Mouse (Mus musculus): ENCODE measurements at regions not wholly inside any gene's neighbourhood (a gene's known extent, or its start where the extent isn't known, plus 50 kb on each side); places are given as distances from the start of the nearest gene placed in this dataset.
"Not testable (repeated sequence)": the region's sequence is repeated elsewhere in the genome, so short reads cannot be mapped to it uniquely, and the experiment has no call there.

- not testable (repeated sequence) for H3K27ac ChIP-seq; H3K27me3 ChIP-seq; H3K4me3 ChIP-seq; H3K36me3 ChIP-seq; H3K4me2 ChIP-seq; H3K4me1 ChIP-seq (replicated peaks); ATAC-seq (replicated peaks; ENCODE audit: insufficient number of reproducible peaks, insufficient read depth, low FRiP score, low read depth); H3K9me3 ChIP-seq (replicated peaks); H3K9ac ChIP-seq
- WGBS = 22% methylated on average over 2 of the region's 2 CpGs
These were observed 77.1 kb downstream of the Olfr721-ps1 start for GRCm38 (mm10) chr14:14478159-14478558.

- no peak overlapping the region for H3K9ac ChIP-seq
- WGBS = 54% methylated on average over 1 of the region's 1 CpGs
These were observed 80.7 kb downstream of the Olfr721-ps1 start for GRCm38 (mm10) chr14:14481840-14482239.

GRCm38 (mm10) chr14:14486356-14486755 lies 85.3 kb downstream of the Olfr721-ps1 start:
- Histone ChIP-seq H3K36me3 (no peaks in the 10 kb centered on the region), H3K4me3 (no peak overlapping the region), H3K9me3 (replicated peaks) (no peaks in the 10 kb centered on the region), H3K27ac (no peak overlapping the region), H3K4me2 (no peak overlapping the region), H3K27me3 (no peaks in the 10 kb centered on the region), H3K9ac (no peak overlapping the region), H3K4me1 (replicated peaks) (no peaks in the 10 kb centered on the region)
- 81% methylated on average over 1 of the region's 1 CpGs for WGBS
- ATAC-seq (replicated peaks; ENCODE audit: insufficient number of reproducible peaks, insufficient read depth, low FRiP score, low read depth) = no peak

More at GRCm38 (mm10) chr14:14481840-14482239, 80.7 kb downstream of the Olfr721-ps1 start:
- no peak for ATAC-seq (replicated peaks; ENCODE audit: insufficient number of reproducible peaks, insufficient read depth, low FRiP score, low read depth)
- Histone ChIP-seq H3K4me1 (replicated peaks) (no peaks in the 10 kb centered on the region), H3K27ac (no peak overlapping the region), H3K4me3 (no peak overlapping the region), H3K9me3 (replicated peaks) (no peaks in the 10 kb centered on the region), H3K4me2 (no peak overlapping the region), H3K27me3 (no peaks in the 10 kb centered on the region), H3K36me3 (no peaks in the 10 kb centered on the region)

- no peak for ATAC-seq (replicated peaks; ENCODE audit: insufficient number of reproducible peaks, insufficient read depth, low FRiP score, low read depth)
- no peak overlapping the region for H3K27ac ChIP-seq
- H3K4me3 ChIP-seq = no peak overlapping the region
- H3K27me3 ChIP-seq = no peaks in the 10 kb centered on the region
- H3K4me2 ChIP-seq = no peak overlapping the region
- H3K4me1 ChIP-seq (replicated peaks) = no peaks in the 10 kb centered on the region
- H3K9ac ChIP-seq = no peak overlapping the region
- H3K36me3 ChIP-seq = no peaks in the 10 kb centered on the region
- no peaks in the 10 kb centered on the region for H3K9me3 ChIP-seq (replicated peaks)
These were observed 89.4 kb downstream of the Olfr721-ps1 start for GRCm38 (mm10) chr14:14490501-14490900.

- H3K9ac ChIP-seq = no peak overlapping the region
- ATAC-seq (replicated peaks; ENCODE audit: insufficient number of reproducible peaks, insufficient read depth, low FRiP score, low read depth) = no peak
- no peaks in the 10 kb centered on the region for H3K36me3 ChIP-seq
- H3K27ac ChIP-seq = no peak overlapping the region
- H3K4me2 ChIP-seq = no peak overlapping the region
- no peaks in the 10 kb centered on the region for H3K27me3 ChIP-seq
- no peak overlapping the region for H3K4me3 ChIP-seq
- H3K4me1 ChIP-seq (replicated peaks) = no peaks in the 10 kb centered on the region
- H3K9me3 ChIP-seq (replicated peaks) = no peaks in the 10 kb centered on the region
These were observed 90.9 kb downstream of the Olfr721-ps1 start for GRCm38 (mm10) chr14:14492041-14492440.

GRCm38 (mm10) chr14:14511927-14512326 lies 110.8 kb downstream of the Olfr721-ps1 start:
- peaks cover 3% of the 10 kb centered on the region; the same call in 1 of the 2 replicates for H3K4me1 ChIP-seq (replicated peaks)
- ATAC-seq (replicated peaks; ENCODE audit: insufficient number of reproducible peaks, insufficient read depth, low FRiP score, low read depth) = no peak
- no peak overlapping the region for H3K27ac ChIP-seq
- no peaks in the 10 kb centered on the region for H3K27me3 ChIP-seq
- 67% methylated on average over 4 of the region's 4 CpGs for WGBS
- no peak overlapping the region for H3K4me2 ChIP-seq
- no peaks in the 10 kb centered on the region for H3K9me3 ChIP-seq (replicated peaks)
- H3K4me3 ChIP-seq = no peak overlapping the region
- no peak overlapping the region for H3K9ac ChIP-seq
- H3K36me3 ChIP-seq = no peaks in the 10 kb centered on the region

- H3K4me2 ChIP-seq = no peak overlapping the region
- H3K4me1 ChIP-seq (replicated peaks) = peaks cover 3% of the 10 kb centered on the region; the same call in 1 of the 2 replicates
These were observed 112.0 kb downstream of the Olfr721-ps1 start for GRCm38 (mm10) chr14:14513056-14513455.

GRCm38 (mm10) chr14:14513498-14513897 lies 112.4 kb downstream of the Olfr721-ps1 start:
- H3K9me3 ChIP-seq (replicated peaks) = no peaks in the 10 kb centered on the region
- WGBS = 73% methylated on average over 3 of the region's 3 CpGs
- H3K4me1 ChIP-seq (replicated peaks) = peaks cover 3% of the 10 kb centered on the region; the same call in 1 of the 2 replicates
- H3K27me3 ChIP-seq = no peaks in the 10 kb centered on the region
- H3K4me3 ChIP-seq = no peak overlapping the region
- no peak overlapping the region for H3K27ac ChIP-seq
- ATAC-seq (replicated peaks; ENCODE audit: insufficient number of reproducible peaks, insufficient read depth, low FRiP score, low read depth) = no peak
- H3K4me2 ChIP-seq = no peak overlapping the region
- no peak overlapping the region for H3K9ac ChIP-seq
- no peaks in the 10 kb centered on the region for H3K36me3 ChIP-seq

More at GRCm38 (mm10) chr14:14513056-14513455, 112.0 kb downstream of the Olfr721-ps1 start:
- H3K27me3 ChIP-seq = no peaks in the 10 kb centered on the region
- no peak overlapping the region for H3K4me3 ChIP-seq
- no peak overlapping the region for H3K9ac ChIP-seq
- H3K36me3 ChIP-seq = no peaks in the 10 kb centered on the region
- no peak overlapping the region for H3K27ac ChIP-seq
- H3K9me3 ChIP-seq (replicated peaks) = no peaks in the 10 kb centered on the region
- 87% methylated on average over 2 of the region's 2 CpGs for WGBS
- no peak for ATAC-seq (replicated peaks; ENCODE audit: insufficient number of reproducible peaks, insufficient read depth, low FRiP score, low read depth)

- no peak overlapping the region for H3K4me3 ChIP-seq
- H3K27me3 ChIP-seq = no peaks in the 10 kb centered on the region
- H3K36me3 ChIP-seq = no peaks in the 10 kb centered on the region
- ATAC-seq (replicated peaks; ENCODE audit: insufficient number of reproducible peaks, insufficient read depth, low FRiP score, low read depth) = no peak
- H3K4me1 ChIP-seq (replicated peaks) = peaks cover 3% of the 10 kb centered on the region; the same call in 1 of the 2 replicates
- H3K9ac ChIP-seq = no peak overlapping the region
- 45% methylated on average over 1 of the region's 1 CpGs for WGBS
- no peaks in the 10 kb centered on the region for H3K9me3 ChIP-seq (replicated peaks)
- H3K4me2 ChIP-seq = no peak overlapping the region
- H3K27ac ChIP-seq = no peak overlapping the region
These were observed 113.5 kb downstream of the Olfr721-ps1 start for GRCm38 (mm10) chr14:14514440-14515172.

GRCm38 (mm10) chr14:14515363-14515762 lies 114.3 kb downstream of the Olfr721-ps1 start:
- H3K9ac ChIP-seq = no peak overlapping the region
- H3K4me1 ChIP-seq (replicated peaks) = peaks cover 3% of the 10 kb centered on the region; the same call in 1 of the 2 replicates
- no peak for ATAC-seq (replicated peaks; ENCODE audit: insufficient number of reproducible peaks, insufficient read depth, low FRiP score, low read depth)
- no peaks in the 10 kb centered on the region for H3K36me3 ChIP-seq
- WGBS = 44% methylated on average over 2 of the region's 2 CpGs
- H3K9me3 ChIP-seq (replicated peaks) = no peaks in the 10 kb centered on the region
- H3K4me2 ChIP-seq = no peak overlapping the region
- H3K27me3 ChIP-seq = no peaks in the 10 kb centered on the region
- no peak overlapping the region for H3K27ac ChIP-seq
- H3K4me3 ChIP-seq = no peak overlapping the region

GRCm38 (mm10) chr14:14515918-14516317 lies 114.8 kb downstream of the Olfr721-ps1 start:
- no peak for ATAC-seq (replicated peaks; ENCODE audit: insufficient number of reproducible peaks, insufficient read depth, low FRiP score, low read depth)
- 64% methylated on average over 5 of the region's 5 CpGs for WGBS

GRCm38 (mm10) chr14:14518027-14518426 lies 116.9 kb downstream of the Olfr721-ps1 start:
- Histone ChIP-seq H3K27me3 (no peaks in the 10 kb centered on the region), H3K36me3 (no peaks in the 10 kb centered on the region), H3K9me3 (replicated peaks) (no peaks in the 10 kb centered on the region), H3K4me2 (no peak overlapping the region), H3K4me3 (no peak overlapping the region), H3K9ac (no peak overlapping the region), H3K4me1 (replicated peaks) (peaks cover 3% of the 10 kb centered on the region; the same call in 1 of the 2 replicates), H3K27ac (no peak overlapping the region)
- 61% methylated on average over 1 of the region's 1 CpGs for WGBS
- no peak for ATAC-seq (replicated peaks; ENCODE audit: insufficient number of reproducible peaks, insufficient read depth, low FRiP score, low read depth)

More at GRCm38 (mm10) chr14:14515918-14516317, 114.8 kb downstream of the Olfr721-ps1 start:
- Histone ChIP-seq H3K27me3 (no peaks in the 10 kb centered on the region), H3K4me1 (replicated peaks) (peaks cover 3% of the 10 kb centered on the region; the same call in 1 of the 2 replicates), H3K4me3 (no peak overlapping the region), H3K27ac (no peak overlapping the region), H3K36me3 (no peaks in the 10 kb centered on the region), H3K9me3 (replicated peaks) (no peaks in the 10 kb centered on the region), H3K4me2 (no peak overlapping the region), H3K9ac (no peak overlapping the region)
